Mouse (Mus musculus) liver, adult 2 months (tissue): ENCODE results near the gene Rab25.

Experiments
- CTCF ChIP-seq: fragments of 200-500 bp; IDR thresholded peaks from 2 replicates; pipeline ENCODE4 v1.5.1; 2011; ENCODE audit warnings: low read depth, low read length, control low read depth
- POLR2A ChIP-seq: fragments of 200-500 bp; IDR thresholded peaks from 2 replicates; pipeline ENCODE4 v1.6.1; 2011; ENCODE audit warnings: low read length, control low read depth; ENCODE audit not compliant: insufficient read depth; ENCODE audit errors: extremely low read depth

- TF ChIP-seq POLR2A (no peak), CTCF (no peak)
Measured at GRCm38 (mm10) chr3:88516407-88516806, 31.7 kb downstream of the Rab25 start.
